Mouse (Mus musculus): Measurements from ENCODE around the gene Lcp2. TPM values are rescaled to one million over a fixed set of nuclear protein-coding genes. Genes with fewer than 3 reads are reported as not detected.
A peak's percentile ranks its signal among the peaks of the same experiment; 100 is the strongest.

Gene Lcp2
- total and polyA plus RNA-seq, 3 experiments: 48.3 to 109 (median 52.2) TPM

DNA sequence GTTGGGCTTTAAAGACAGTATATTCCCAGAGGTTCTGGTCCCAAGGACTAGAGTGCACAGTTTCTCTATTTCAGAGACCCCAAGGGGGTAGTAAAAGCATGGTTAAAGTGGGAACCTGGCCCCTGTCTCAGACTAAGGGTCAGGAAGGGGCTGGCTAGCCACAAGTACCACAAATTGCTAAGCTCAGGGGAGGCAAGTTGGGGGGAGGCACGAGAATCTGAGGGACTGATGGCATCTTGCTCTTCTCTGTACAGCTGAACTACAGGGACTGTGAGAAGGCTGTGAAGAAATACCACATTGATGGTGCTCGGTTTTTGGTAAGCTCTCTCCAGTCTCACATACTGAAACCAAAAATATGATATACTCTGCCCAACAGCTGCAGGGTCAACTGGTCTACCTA, 3.9 kb downstream of the Lcp2 start:
- Histone ChIP-seq H3K9me3 (replicated peaks) (peaks cover 33% of the 10 kb centered on the region), H3K27me3 (ENCODE audit: insufficient read depth, low read length) (no peaks in the 10 kb centered on the region), H3K4me3 (ENCODE audit: low read depth, low read length) (no peak overlapping the region), H3K4me1 (ENCODE audit: insufficient read depth, low read depth, low read length) (peaks cover 57% of the 10 kb centered on the region), H3K36me3 (replicated peaks) (peaks cover 59% of the 10 kb centered on the region)
- no peak for TF ChIP-seq GATA2 (IDR thresholded peaks at IDR 0.05; ENCODE audit: borderline replicate concordance, low read depth, low read length)
- TF ChIP-seq GATA1 (IDR thresholded peaks at IDR 0.05; ENCODE audit: borderline replicate concordance, low read length): no peak
- TF ChIP-seq POLR2AphosphoS5 (IDR thresholded peaks at IDR 0.05; ENCODE audit: insufficient replicate concordance, low read depth, low read length): no peak
- no peak for TF ChIP-seq CTCF (IDR thresholded peaks at IDR 0.05; ENCODE audit: low read depth, low read length)
- no peak for TF ChIP-seq TAL1 (conservative IDR thresholded peaks at IDR 0.05; ENCODE audit: low read depth, low read length)
- no peak for DNase-seq (ENCODE audit: low spot score)
- ATAC-seq (ENCODE audit: extremely low read depth, insufficient number of reproducible peaks, low FRiP score, poor library complexity, severe bottlenecking): no peak

DNA sequence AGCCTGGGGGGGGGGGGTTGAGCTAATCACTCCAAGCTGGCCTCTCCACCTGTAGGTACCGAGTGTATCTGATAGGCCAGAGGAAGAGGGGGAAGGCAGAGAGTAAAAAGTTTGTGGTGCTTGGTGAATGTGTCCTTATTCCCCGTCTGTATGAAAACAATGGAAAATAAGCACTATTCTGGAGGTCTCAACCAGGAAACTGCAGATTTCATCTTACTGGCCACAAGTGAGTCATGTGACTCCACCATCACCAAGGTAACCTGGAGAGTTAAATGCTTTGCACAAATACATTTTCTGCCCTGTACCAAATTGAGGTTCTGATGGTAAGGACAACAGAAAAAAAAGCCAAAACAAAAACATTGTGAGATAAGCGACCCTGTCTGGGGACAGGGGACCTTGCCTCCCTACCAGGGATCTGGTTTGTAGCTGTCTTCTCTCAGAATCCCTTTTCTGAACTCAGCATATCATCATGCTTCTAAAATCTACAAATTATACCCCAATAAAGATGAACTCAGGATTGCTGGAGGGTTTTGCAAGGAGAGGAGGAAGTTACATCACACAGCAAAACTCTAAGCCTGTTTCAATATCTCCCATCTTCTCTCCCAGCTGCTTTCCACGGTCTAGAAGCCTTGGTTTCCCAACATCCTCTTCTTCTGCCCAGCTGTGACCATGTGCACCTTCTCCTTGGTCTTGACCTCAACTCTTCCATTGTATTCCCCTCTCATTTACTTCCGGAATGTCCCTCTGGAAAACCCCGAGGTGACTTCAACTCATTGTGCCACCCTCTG, 6.5 kb downstream of the Lcp2 start:
- peaks cover 36% of the 10 kb centered on the region for H3K4me1 ChIP-seq (ENCODE audit: insufficient read depth, low read depth, low read length)
- H3K9me3 ChIP-seq (replicated peaks): peaks cover 42% of the 10 kb centered on the region
- TF ChIP-seq GATA2 (IDR thresholded peaks at IDR 0.05; ENCODE audit: borderline replicate concordance, low read depth, low read length) (no peak), POLR2AphosphoS5 (IDR thresholded peaks at IDR 0.05; ENCODE audit: insufficient replicate concordance, low read depth, low read length) (no peak), GATA1 (IDR thresholded peaks at IDR 0.05; ENCODE audit: borderline replicate concordance, low read length) (no peak), TAL1 (conservative IDR thresholded peaks at IDR 0.05; ENCODE audit: low read depth, low read length) (no peak), CTCF (IDR thresholded peaks at IDR 0.05; ENCODE audit: low read depth, low read length) (no peak)
- no peaks in the 10 kb centered on the region for H3K27me3 ChIP-seq (ENCODE audit: insufficient read depth, low read length)
- no peak overlapping the region for H3K4me3 ChIP-seq (ENCODE audit: low read depth, low read length)
- H3K36me3 ChIP-seq (replicated peaks): peaks cover 79% of the 10 kb centered on the region
- no peak for ATAC-seq (ENCODE audit: extremely low read depth, insufficient number of reproducible peaks, low FRiP score, poor library complexity, severe bottlenecking)
- no peak for DNase-seq (ENCODE audit: low spot score)

DNA sequence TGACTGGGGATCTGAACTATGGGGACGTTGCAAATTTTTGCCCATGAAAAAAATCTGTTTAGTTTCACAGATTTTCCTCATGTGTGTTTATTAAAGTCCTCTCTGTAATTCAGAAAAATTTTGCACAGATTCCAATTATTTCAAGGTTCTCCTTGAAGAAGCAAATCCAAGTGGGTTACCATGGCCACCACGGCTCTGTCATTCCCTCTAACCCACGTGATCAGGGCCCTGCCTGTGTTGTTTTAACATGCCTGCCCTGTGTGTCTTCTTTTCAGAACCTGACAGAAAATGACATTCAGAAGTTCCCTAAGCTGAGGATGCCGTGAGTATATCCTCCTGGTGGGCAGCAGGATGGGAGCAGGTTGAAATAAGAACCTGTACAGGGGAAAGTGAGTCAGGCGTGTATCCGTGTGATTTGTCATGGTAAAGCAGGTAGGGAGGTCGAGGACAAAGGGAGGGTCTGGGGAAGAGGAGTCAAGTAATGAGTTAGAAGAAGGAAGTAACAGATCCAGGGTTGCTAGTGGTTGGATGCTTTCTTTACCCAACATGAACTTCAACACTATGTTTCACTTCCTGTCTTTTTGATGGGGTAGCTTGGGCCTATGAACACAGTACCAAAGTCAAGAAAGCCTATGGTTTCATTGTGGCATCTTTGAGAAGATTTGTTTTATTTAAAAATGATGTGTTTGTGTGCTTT, 7.5 kb downstream of the Lcp2 start:
- H3K27me3 ChIP-seq (ENCODE audit: insufficient read depth, low read length): no peaks in the 10 kb centered on the region
- H3K4me1 ChIP-seq (ENCODE audit: insufficient read depth, low read depth, low read length): peaks cover 35% of the 10 kb centered on the region
- no peak overlapping the region for H3K4me3 ChIP-seq (ENCODE audit: low read depth, low read length)
- peaks cover 42% of the 10 kb centered on the region for H3K9me3 ChIP-seq (replicated peaks)
- no peak for ATAC-seq (ENCODE audit: extremely low read depth, insufficient number of reproducible peaks, low FRiP score, poor library complexity, severe bottlenecking)
- TF ChIP-seq CTCF (IDR thresholded peaks at IDR 0.05; ENCODE audit: low read depth, low read length): no peak
- no peak for TF ChIP-seq GATA2 (IDR thresholded peaks at IDR 0.05; ENCODE audit: borderline replicate concordance, low read depth, low read length)
- no peak for TF ChIP-seq TAL1 (conservative IDR thresholded peaks at IDR 0.05; ENCODE audit: low read depth, low read length)
- no peak for TF ChIP-seq GATA1 (IDR thresholded peaks at IDR 0.05; ENCODE audit: borderline replicate concordance, low read length)
- no peak for TF ChIP-seq POLR2AphosphoS5 (IDR thresholded peaks at IDR 0.05; ENCODE audit: insufficient replicate concordance, low read depth, low read length)
- H3K36me3 ChIP-seq (replicated peaks): peaks cover 76% of the 10 kb centered on the region
- no peak for DNase-seq (ENCODE audit: low spot score)

DNA sequence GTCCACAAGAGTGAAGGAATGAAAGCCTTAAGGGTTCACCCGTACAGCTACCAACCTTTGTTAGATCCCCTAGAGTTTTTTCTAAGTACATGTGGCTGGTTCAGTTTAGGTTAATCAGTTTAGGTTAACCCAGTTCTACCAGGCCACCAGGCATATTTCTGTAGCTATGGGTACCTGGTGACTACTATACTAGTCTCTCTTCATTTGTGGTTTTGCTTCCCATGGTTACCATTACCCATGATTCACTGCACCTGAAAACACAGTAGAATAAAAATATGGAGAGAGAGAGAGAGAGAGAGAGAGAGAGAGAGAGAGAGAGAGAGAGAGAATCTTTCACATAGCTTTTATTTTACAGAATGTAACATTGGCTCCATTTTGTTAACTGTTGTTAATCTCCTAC, 10.0 kb downstream of the Lcp2 start:
- Histone ChIP-seq H3K36me3 (replicated peaks) (peaks cover 65% of the 10 kb centered on the region), H3K4me3 (ENCODE audit: low read depth, low read length) (no peak overlapping the region), H3K27me3 (ENCODE audit: insufficient read depth, low read length) (no peaks in the 10 kb centered on the region), H3K9me3 (replicated peaks) (peaks cover 42% of the 10 kb centered on the region), H3K4me1 (ENCODE audit: insufficient read depth, low read depth, low read length) (peaks cover 37% of the 10 kb centered on the region)
- DNase-seq (ENCODE audit: low spot score) (no peak), ATAC-seq (ENCODE audit: extremely low read depth, insufficient number of reproducible peaks, low FRiP score, poor library complexity, severe bottlenecking) (no peak)
- TF ChIP-seq CTCF (IDR thresholded peaks at IDR 0.05; ENCODE audit: low read depth, low read length) (no peak), POLR2AphosphoS5 (IDR thresholded peaks at IDR 0.05; ENCODE audit: insufficient replicate concordance, low read depth, low read length) (no peak), GATA2 (IDR thresholded peaks at IDR 0.05; ENCODE audit: borderline replicate concordance, low read depth, low read length) (no peak), TAL1 (conservative IDR thresholded peaks at IDR 0.05; ENCODE audit: low read depth, low read length) (no peak), GATA1 (IDR thresholded peaks at IDR 0.05; ENCODE audit: borderline replicate concordance, low read length) (no peak)

DNA sequence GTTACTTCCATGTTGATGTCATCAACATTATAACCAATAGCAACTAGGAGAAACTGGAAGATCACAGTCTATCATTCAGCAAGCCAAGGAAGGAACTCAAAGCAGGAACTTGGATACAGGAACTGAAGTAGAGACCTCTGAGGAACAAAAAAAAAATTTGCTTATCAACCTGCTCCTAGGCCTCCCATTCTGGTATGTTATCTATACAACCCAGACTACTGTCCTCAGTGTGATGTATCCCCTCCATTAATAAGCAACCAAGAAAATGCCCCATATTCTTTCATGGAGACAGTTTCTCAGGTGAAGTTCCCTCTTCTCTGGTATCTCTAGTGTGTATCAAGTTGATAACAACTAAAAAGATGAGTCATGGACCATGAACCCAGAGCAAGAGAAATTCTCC, 11.6 kb downstream of the Lcp2 start:
- ATAC-seq (ENCODE audit: extremely low read depth, insufficient number of reproducible peaks, low FRiP score, poor library complexity, severe bottlenecking): peak; percentile 69
- TF ChIP-seq CTCF (IDR thresholded peaks at IDR 0.05; ENCODE audit: low read depth, low read length): no peak
- no peak for TF ChIP-seq GATA2 (IDR thresholded peaks at IDR 0.05; ENCODE audit: borderline replicate concordance, low read depth, low read length)
- TF ChIP-seq POLR2AphosphoS5 (IDR thresholded peaks at IDR 0.05; ENCODE audit: insufficient replicate concordance, low read depth, low read length): no peak
- peak; percentile 75 for TF ChIP-seq TAL1 (conservative IDR thresholded peaks at IDR 0.05; ENCODE audit: low read depth, low read length)
- no peak for DNase-seq (ENCODE audit: low spot score)
- peaks cover 56% of the 10 kb centered on the region for H3K36me3 ChIP-seq (replicated peaks)
- no peak overlapping the region for H3K4me3 ChIP-seq (ENCODE audit: low read depth, low read length)
- peaks cover 43% of the 10 kb centered on the region for H3K4me1 ChIP-seq (ENCODE audit: insufficient read depth, low read depth, low read length)
- no peaks in the 10 kb centered on the region for H3K27me3 ChIP-seq (ENCODE audit: insufficient read depth, low read length)
- H3K9me3 ChIP-seq (replicated peaks): peaks cover 38% of the 10 kb centered on the region

DNA sequence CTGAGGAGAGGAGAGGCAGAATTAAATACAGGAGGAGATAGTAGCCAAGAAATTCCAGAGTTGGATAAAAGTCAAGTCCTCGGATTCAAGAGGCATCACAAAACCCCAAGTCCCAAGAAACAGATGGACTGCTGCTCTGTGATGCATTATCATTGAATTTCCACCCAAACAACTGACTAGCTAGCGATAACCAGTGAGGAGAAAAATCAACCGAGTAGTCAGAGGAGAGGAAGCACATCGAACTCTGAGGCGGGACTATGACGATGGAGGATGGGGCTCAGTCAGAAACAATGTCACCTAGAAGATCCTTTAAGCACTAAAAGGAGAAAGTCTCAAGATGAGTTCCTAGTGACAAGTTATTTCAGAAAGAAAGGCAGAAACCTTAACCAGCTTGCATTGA, 12.2 kb downstream of the Lcp2 start:
- peaks cover 49% of the 10 kb centered on the region for H3K4me1 ChIP-seq (ENCODE audit: insufficient read depth, low read depth, low read length)
- ATAC-seq (ENCODE audit: extremely low read depth, insufficient number of reproducible peaks, low FRiP score, poor library complexity, severe bottlenecking) (no peak), DNase-seq (ENCODE audit: low spot score) (no peak)
- TF ChIP-seq GATA1 (IDR thresholded peaks at IDR 0.05; ENCODE audit: borderline replicate concordance, low read length) (no peak), CTCF (IDR thresholded peaks at IDR 0.05; ENCODE audit: low read depth, low read length) (no peak), GATA2 (IDR thresholded peaks at IDR 0.05; ENCODE audit: borderline replicate concordance, low read depth, low read length) (no peak), TAL1 (conservative IDR thresholded peaks at IDR 0.05; ENCODE audit: low read depth, low read length) (no peak), POLR2AphosphoS5 (IDR thresholded peaks at IDR 0.05; ENCODE audit: insufficient replicate concordance, low read depth, low read length) (no peak)
- no peaks in the 10 kb centered on the region for H3K27me3 ChIP-seq (ENCODE audit: insufficient read depth, low read length)
- peaks cover 55% of the 10 kb centered on the region for H3K36me3 ChIP-seq (replicated peaks)
- no peak overlapping the region; the same call in 1 of the 2 replicates for H3K4me3 ChIP-seq (ENCODE audit: low read depth, low read length)
- H3K9me3 ChIP-seq (replicated peaks): peaks cover 33% of the 10 kb centered on the region

All from G1E (cell line).